Mouse (Mus musculus): ENCODE data around the gene Galnt18. TPM values are rescaled to one million over a fixed set of nuclear protein-coding genes. Genes with fewer than 3 reads are reported as not detected.

Galnt18 gene
- polyA plus RNA-seq, 1 experiment from 2014 or later, result 13.4 TPM

- no peak for DNase-seq (ENCODE audit: low spot score)
These were observed 212.9 kb downstream of the Galnt18 start for GRCm38 (mm10) chr7:111566838-111567237.

GRCm38 (mm10) chr7:111563316-111564110 is 216.3 kb downstream of the Galnt18 start:
- DNase-seq (ENCODE audit: low spot score), result no peak

- no peak for DNase-seq (ENCODE audit: low spot score)
These were observed 219.7 kb downstream of the Galnt18 start for GRCm38 (mm10) chr7:111560097-111560496.

GRCm38 (mm10) chr7:111559011-111559410 is 220.8 kb downstream of the Galnt18 start:
- DNase-seq (ENCODE audit: low spot score), result no peak

GRCm38 (mm10) chr7:111550987-111551386 is 228.8 kb downstream of the Galnt18 start:
- no peak for DNase-seq (ENCODE audit: low spot score)

GRCm38 (mm10) chr7:111547069-111547468 is 232.7 kb downstream of the Galnt18 start:
- DNase-seq (ENCODE audit: low spot score), result no peak

- DNase-seq (ENCODE audit: low spot score), result no peak
These were observed 234.2 kb downstream of the Galnt18 start for GRCm38 (mm10) chr7:111545614-111546013.

GRCm38 (mm10) chr7:111537946-111538345 is 241.8 kb downstream of the Galnt18 start:
- DNase-seq (ENCODE audit: low spot score), result no peak

- DNase-seq (ENCODE audit: low spot score), result no peak
These were observed 244.9 kb downstream of the Galnt18 start for GRCm38 (mm10) chr7:111534826-111535405.

GRCm38 (mm10) chr7:111528961-111529643 is 250.7 kb downstream of the Galnt18 start:
- DNase-seq (ENCODE audit: low spot score), result no peak

GRCm38 (mm10) chr7:111528462-111528861 is 251.3 kb downstream of the Galnt18 start:
- DNase-seq (ENCODE audit: low spot score), result no peak

GRCm38 (mm10) chr7:111520881-111521280 is 258.9 kb downstream of the Galnt18 start:
- no peak for DNase-seq (ENCODE audit: low spot score)

GRCm38 (mm10) chr7:111518581-111519242 is 261.1 kb downstream of the Galnt18 start:
- no peak for DNase-seq (ENCODE audit: low spot score)

- DNase-seq (ENCODE audit: low spot score), result no peak
These were observed 262.9 kb downstream of the Galnt18 start for GRCm38 (mm10) chr7:111516882-111517281.

GRCm38 (mm10) chr7:111515471-111515870 is 264.3 kb downstream of the Galnt18 start:
- no peak for DNase-seq (ENCODE audit: low spot score)

- no peak for DNase-seq (ENCODE audit: low spot score)
These were observed 270.5 kb downstream of the Galnt18 start for GRCm38 (mm10) chr7:111509167-111509854.

GRCm38 (mm10) chr7:111500616-111501015 is 279.2 kb downstream of the Galnt18 start:
- no peak for DNase-seq (ENCODE audit: low spot score)

GRCm38 (mm10) chr7:111499255-111499790 is 280.5 kb downstream of the Galnt18 start:
- no peak for DNase-seq (ENCODE audit: low spot score)

GRCm38 (mm10) chr7:111497191-111497590 is 282.6 kb downstream of the Galnt18 start:
- DNase-seq (ENCODE audit: low spot score), result no peak

GRCm38 (mm10) chr7:111492242-111492949 is 287.4 kb downstream of the Galnt18 start:
- no peak for DNase-seq (ENCODE audit: low spot score)

All from thymus, postnatal 0 days (tissue).